Mouse (Mus musculus) CH12.LX (cell line): Measurements from ENCODE around the gene Jun.

Experiments
- CTCF ChIP-seq, 2 experiments: IDR thresholded peaks in 1 of 2; conservative IDR thresholded peaks in 1 of 2; 2 replicates each; pipeline ENCODE4 v1.5.1; 2011 to 2012; ENCODE audit warnings: low read depth in 2 of 2, low read length in 2 of 2, improper control_type of control experiment in 1 of 2, inconsistent platforms in 1 of 2, mild to moderate bottlenecking in 1 of 2, moderate library complexity in 1 of 2
- EP300 ChIP-seq: IDR thresholded peaks from 2 replicates; pipeline ENCODE4 v1.6.1; 2011; ENCODE audit warnings: low read length, improper control_type of control experiment
- MAFK ChIP-seq: IDR thresholded peaks from 2 replicates; pipeline ENCODE4 v1.6.1; 2011; ENCODE audit warnings: low read length, improper control_type of control experiment; ENCODE audit not compliant: insufficient replicate concordance
- MAX ChIP-seq: IDR thresholded peaks from 2 replicates; pipeline ENCODE4 v1.6.1; 2011; ENCODE audit warnings: low read length, improper control_type of control experiment
- MYC ChIP-seq: IDR thresholded peaks from 2 replicates; pipeline ENCODE4 v1.6.1; 2011; ENCODE audit warnings: low read depth, mild to moderate bottlenecking, improper control_type of control experiment, low read length
- PAX5 ChIP-seq: IDR thresholded peaks from 2 replicates; pipeline ENCODE4 v1.6.1; 2012; ENCODE audit warnings: low read length, inconsistent platforms, mixed read lengths
- POLR2A ChIP-seq: IDR thresholded peaks from 2 replicates; pipeline ENCODE4 v1.6.1; 2011; ENCODE audit warnings: low read depth, mild to moderate bottlenecking, improper control_type of control experiment, low read length
- RCOR1 ChIP-seq: conservative IDR thresholded peaks from 2 replicates; pipeline ENCODE4 v1.6.1; 2012; ENCODE audit warnings: low read depth, mild to moderate bottlenecking, inconsistent platforms, low read length, improper control_type of control experiment
- SIN3A ChIP-seq: IDR thresholded peaks from 2 replicates; pipeline ENCODE4 v1.6.1; 2012; ENCODE audit warnings: low read length, improper control_type of control experiment, inconsistent platforms
- SMC3 ChIP-seq: IDR thresholded peaks from 2 replicates; pipeline ENCODE4 v1.6.1; 2011; ENCODE audit warnings: low read depth, low read length, improper control_type of control experiment
- ZC3H11A ChIP-seq: IDR thresholded peaks from 2 replicates; pipeline ENCODE4 v1.6.1; 2012; ENCODE audit warnings: low read depth, mild to moderate bottlenecking, inconsistent platforms, low read length, improper control_type of control experiment

GRCm38 (mm10) chr4:95092516-95092915, 40.5 kb upstream of the Jun start:
- TF ChIP-seq ZC3H11A (no peak), EP300 (no peak), MAX (no peak), MYC (no peak), RCOR1 (no peak), SIN3A (no peak), CTCF (conservative IDR thresholded peaks at IDR 0.05 in 1 of 2, IDR thresholded peaks at IDR 0.05 in 1 of 2; ENCODE audit: low read depth in 2 of 2, low read length in 2 of 2) (no peak), SMC3 (no peak), PAX5 (no peak), POLR2A (no peak), MAFK (no peak)
